Mouse (Mus musculus) embryonic facial prominence, embryonic 13.5 days (tissue): Measurements from ENCODE around the gene Atf7ip2. TPM values are rescaled to one million over a fixed set of nuclear protein-coding genes. Genes with fewer than 3 reads are reported as not detected.
"Not testable (repeated sequence)": the region's sequence is repeated elsewhere in the genome, so short reads cannot be mapped to it uniquely, and the experiment has no call there.

Experiments used
- ATAC-seq: fragments of 200-750 bp; cut with Nextera tagmentation; 2 replicates; pipeline ENCODE4 v1.8.0; 2017; ENCODE audit warnings: low read depth; ENCODE audit not compliant: insufficient number of reproducible peaks, insufficient read depth, low FRiP score, low TSS enrichment
- H3K27ac ChIP-seq: fragments of 300-500 bp; sonication (generic); 2 replicates; pipeline ENCODE4 v1.5.1; 2015; ENCODE audit warnings: moderate library complexity, mild to moderate bottlenecking, inconsistent platforms
- H3K27me3 ChIP-seq: fragments of 300-500 bp; sonication (generic); 2 replicates; pipeline ENCODE4 v1.6.1; 2015; ENCODE audit warnings: mild to moderate bottlenecking, inconsistent platforms
- H3K36me3 ChIP-seq: fragments of 300-500 bp; sonication (generic); 2 replicates; pipeline ENCODE4 v1.6.1; 2015; ENCODE audit warnings: mild to moderate bottlenecking, inconsistent platforms
- H3K4me1 ChIP-seq: fragments of 300-500 bp; sonication (generic); 2 replicates; pipeline ENCODE4 v1.6.1; 2015; ENCODE audit warnings: inconsistent platforms
- H3K4me2 ChIP-seq: fragments of 300-500 bp; sonication (generic); 2 replicates; pipeline ENCODE4 v1.6.1; 2015; ENCODE audit warnings: moderate library complexity, mild to moderate bottlenecking, inconsistent platforms
- H3K4me3 ChIP-seq: fragments of 300-500 bp; sonication (generic); 2 replicates; pipeline ENCODE4 v1.5.1; 2015; ENCODE audit warnings: mild to moderate bottlenecking, inconsistent platforms
- H3K9ac ChIP-seq: fragments of 300-500 bp; sonication (generic); 2 replicates; pipeline ENCODE4 v1.6.1; 2015; ENCODE audit warnings: mild to moderate bottlenecking, inconsistent platforms
- H3K9me3 ChIP-seq: fragments of 300-500 bp; sonication (generic); 2 replicates; pipeline ENCODE4 v1.6.1; 2016; ENCODE audit warnings: inconsistent platforms
- WGBS: fragments of 180-500 bp; shearing (Covaris S2); methylation state at CpG from one replicate; pipeline ENCODE4 v1.1.7; 2015; ENCODE audit warnings: mixed read lengths; 5-methylcytosine and 5-hydroxymethylcytosine counted together
- polyA plus RNA-seq: library from polyadenylated mRNA; unstranded; fragments of >200 nt; fragmentation: Nextera tagmentation; extraction: Ambion mirVana; gene quantifications from 2 replicates; pipeline ENCODE4 v1.2.1, GENCODE M21; 2015

Gene Atf7ip2
- polyA plus RNA-seq, 1 experiment from 2014 or later = 1.6 TPM

DNA sequence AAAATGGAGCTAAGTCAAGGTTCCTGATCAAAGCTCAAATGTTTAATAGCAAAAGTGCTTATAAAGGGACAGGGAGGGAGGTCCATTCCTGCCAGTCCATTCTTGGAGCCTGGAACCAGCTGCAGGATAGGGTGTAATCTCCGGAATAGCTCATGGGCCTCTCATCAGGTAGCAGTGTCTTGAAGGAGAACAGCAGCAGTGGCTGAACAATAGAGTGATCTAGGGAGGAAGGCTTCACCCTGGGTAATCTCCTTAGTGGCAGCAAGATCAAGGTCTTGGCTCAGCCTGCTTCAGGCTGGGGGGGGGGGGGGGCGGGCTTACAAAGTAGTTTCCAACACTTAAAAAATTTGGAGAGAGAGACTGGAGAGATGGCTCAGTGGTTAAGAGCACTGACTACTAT lies 34.8 kb downstream of the Atf7ip2 start:
- H3K27ac ChIP-seq = no peak overlapping the region
- no peaks in the 10 kb centered on the region for H3K36me3 ChIP-seq
- no peak for ATAC-seq
- no peaks in the 10 kb centered on the region for H3K27me3 ChIP-seq
- no peaks in the 10 kb centered on the region for H3K4me1 ChIP-seq
- no peak overlapping the region for H3K4me2 ChIP-seq
- 29% methylated on average over 2 of the region's 2 CpGs for WGBS
- H3K9me3 ChIP-seq = no peaks in the 10 kb centered on the region; the same call in 1 of the 2 replicates
- H3K4me3 ChIP-seq = no peak overlapping the region
- H3K9ac ChIP-seq = no peak overlapping the region

DNA sequence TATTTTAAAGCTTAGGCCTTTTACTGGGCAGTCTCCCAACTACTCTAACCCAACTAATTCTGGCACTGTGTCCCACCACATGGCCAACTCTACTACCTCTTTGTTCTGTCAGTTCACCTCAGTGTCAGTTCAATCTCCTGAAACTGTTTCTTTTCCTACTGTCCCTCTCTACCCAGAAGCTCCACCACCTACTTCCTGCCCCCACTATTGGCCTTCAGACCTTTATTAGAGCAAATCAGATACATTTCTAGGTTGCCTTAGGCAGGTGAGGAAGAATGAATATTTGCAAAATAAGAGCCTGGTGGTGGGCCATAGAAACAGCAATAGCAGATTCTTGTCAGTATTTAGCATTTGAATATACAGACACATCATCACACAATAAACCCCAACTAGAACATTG lies 44.1 kb downstream of the Atf7ip2 start:
- H3K9ac ChIP-seq = no peak overlapping the region
- no peaks in the 10 kb centered on the region for H3K36me3 ChIP-seq
- H3K27ac ChIP-seq = no peak overlapping the region
- ATAC-seq = no peak
- H3K9me3 ChIP-seq = no peaks in the 10 kb centered on the region
- H3K4me3 ChIP-seq = no peak overlapping the region
- H3K27me3 ChIP-seq = no peaks in the 10 kb centered on the region
- H3K4me2 ChIP-seq = no peak overlapping the region
- H3K4me1 ChIP-seq = no peaks in the 10 kb centered on the region

DNA sequence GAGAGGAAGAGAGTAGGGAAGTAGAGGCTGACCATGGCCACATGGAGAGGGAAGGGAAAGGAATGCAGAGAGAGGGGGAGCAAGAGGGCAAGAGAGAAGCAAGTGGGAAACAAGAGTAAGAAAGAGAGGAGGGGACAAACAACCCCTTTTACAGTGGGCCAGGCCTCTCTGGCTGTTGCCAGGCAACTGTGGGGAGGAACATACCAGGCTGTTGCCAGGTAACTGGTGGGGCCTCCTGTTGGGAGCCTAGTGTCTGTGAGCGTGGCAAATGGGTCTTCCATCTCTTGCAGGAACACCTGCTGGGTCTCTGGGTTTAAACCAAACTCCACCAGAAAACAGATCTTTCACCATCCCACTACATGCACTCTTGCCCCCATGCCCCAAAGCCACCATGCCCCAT lies 61.5 kb downstream of the Atf7ip2 start:
- no peak overlapping the region for H3K9ac ChIP-seq
- no peak for ATAC-seq

DNA sequence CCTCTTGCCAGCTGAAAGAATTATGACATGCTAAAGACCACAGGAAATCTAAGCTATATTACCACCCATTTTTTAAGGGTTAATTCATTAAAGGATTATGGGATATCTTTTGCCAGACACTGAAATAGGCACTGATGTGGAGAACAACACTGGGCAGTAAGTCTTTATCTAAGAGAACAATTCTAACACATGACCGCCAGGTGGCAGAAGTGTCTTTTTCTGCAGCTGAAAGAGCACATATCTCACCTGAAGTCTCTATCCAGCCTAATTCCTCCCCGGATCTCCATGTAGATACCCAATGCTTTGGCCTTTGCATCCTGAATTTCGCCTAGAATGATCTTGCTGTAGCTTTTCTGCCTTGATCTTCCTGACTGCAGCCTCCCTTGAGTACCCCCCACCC lies 79.7 kb downstream of the Atf7ip2 start:
- Histone ChIP-seq H3K9ac (no peak overlapping the region), H3K4me3 (no peak overlapping the region), H3K4me2 (no peak overlapping the region), H3K27ac (no peak overlapping the region), H3K36me3 (no peaks in the 10 kb centered on the region), H3K27me3 (no peaks in the 10 kb centered on the region), H3K9me3 (peaks cover 6% of the 10 kb centered on the region; the same call in 1 of the 2 replicates), H3K4me1 (no peaks in the 10 kb centered on the region)
- WGBS = 28% methylated on average over 3 of the region's 3 CpGs
- no peak; the same call in 1 of the 2 replicates for ATAC-seq

More for the DNA sequence above, 61.5 kb downstream of the Atf7ip2 start:
- no peaks in the 10 kb centered on the region for H3K4me1 ChIP-seq
- no peaks in the 10 kb centered on the region for H3K27me3 ChIP-seq
- H3K36me3 ChIP-seq = no peaks in the 10 kb centered on the region
- H3K4me2 ChIP-seq = no peak overlapping the region
- H3K9me3 ChIP-seq = no peaks in the 10 kb centered on the region
- H3K4me3 ChIP-seq = no peak overlapping the region
- 55% methylated on average over 1 of the region's 1 CpGs for WGBS
- H3K27ac ChIP-seq = no peak overlapping the region

DNA sequence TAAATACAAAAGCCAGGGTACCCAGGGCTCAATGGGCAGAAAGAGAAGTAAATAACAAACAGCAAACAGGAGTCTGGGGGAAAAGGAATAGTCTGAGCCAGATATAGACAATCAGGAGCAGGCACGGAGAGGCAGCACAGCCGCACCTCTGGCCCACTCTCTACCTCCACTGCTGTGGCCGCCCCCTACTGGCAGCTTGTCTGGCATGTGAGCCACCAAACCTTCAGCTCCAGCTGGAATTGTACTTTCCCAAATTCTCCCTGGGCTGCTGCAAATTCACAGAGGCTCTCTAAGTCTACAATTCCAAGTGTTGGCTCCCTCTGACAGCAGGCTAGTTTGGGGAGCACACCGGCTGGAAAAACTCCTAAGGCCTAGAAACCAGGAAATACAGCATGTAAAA lies 82.0 kb downstream of the Atf7ip2 start:
- H3K4me1 ChIP-seq = no peaks in the 10 kb centered on the region
- 68% methylated on average over 4 of the region's 4 CpGs for WGBS
- H3K36me3 ChIP-seq = no peaks in the 10 kb centered on the region
- no peak overlapping the region for H3K4me2 ChIP-seq
- no peaks in the 10 kb centered on the region for H3K27me3 ChIP-seq
- no peak overlapping the region for H3K9ac ChIP-seq
- no peak overlapping the region for H3K4me3 ChIP-seq
- H3K27ac ChIP-seq = no peak overlapping the region
- H3K9me3 ChIP-seq = peaks cover 6% of the 10 kb centered on the region; the same call in 1 of the 2 replicates
- no peak for ATAC-seq

DNA sequence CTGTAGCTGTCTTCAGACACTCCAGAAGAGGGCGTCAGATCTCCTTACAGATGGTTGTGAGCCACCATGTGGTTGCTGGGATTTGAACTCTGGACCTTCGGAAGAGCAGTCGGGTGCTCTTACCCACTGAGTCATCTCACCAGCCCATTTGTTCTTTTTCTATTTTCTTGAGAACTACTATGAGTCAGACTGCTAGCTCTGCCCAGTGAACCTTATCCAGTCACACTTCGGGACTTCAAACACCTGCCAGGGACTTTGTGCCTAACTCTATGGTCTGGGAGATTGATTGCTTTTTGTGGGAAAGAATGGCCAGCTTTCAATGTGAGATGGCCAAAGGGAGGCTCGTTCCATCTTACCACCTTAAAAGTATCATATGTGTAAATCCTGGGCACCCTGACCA lies 84.3 kb downstream of the Atf7ip2 start:
- H3K9me3 ChIP-seq, H3K9ac ChIP-seq, H3K4me1 ChIP-seq, H3K27ac ChIP-seq, H3K4me2 ChIP-seq, ATAC-seq, H3K36me3 ChIP-seq, H3K27me3 ChIP-seq, H3K4me3 ChIP-seq: not testable (repeated sequence)
- 87% methylated on average over 5 of the region's 5 CpGs for WGBS

DNA sequence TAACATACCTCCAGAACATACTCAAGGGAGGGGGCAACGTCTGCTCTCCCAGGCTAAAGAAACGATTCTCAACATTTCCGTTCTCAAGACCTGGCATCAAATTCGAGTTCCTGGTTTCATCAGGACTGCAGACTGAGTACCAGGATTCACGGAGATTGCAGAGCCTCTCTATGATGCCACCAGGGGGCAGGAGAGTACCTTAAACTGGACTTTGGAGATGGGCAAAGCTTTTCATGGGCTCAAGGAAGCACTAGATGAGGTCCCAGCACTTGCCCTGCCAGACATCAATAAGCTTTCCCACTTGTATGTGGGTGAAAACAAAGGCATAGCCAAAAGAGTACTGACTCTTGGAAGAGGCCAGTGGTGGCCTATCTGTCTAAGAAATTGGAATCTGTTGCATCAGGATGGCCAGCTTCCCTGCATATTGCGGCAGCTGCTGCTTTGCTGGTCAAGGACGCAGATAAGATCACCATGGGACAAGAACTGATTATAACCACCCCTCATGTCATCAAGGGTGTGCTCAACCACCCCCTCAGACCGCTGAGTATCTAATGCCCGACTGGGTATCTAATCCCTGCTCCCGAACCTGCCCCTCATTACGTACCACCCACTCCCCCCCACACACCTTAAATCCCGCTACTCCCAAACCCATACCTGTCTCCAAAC lies 87.9 kb downstream of the Atf7ip2 start:
- H3K27me3 ChIP-seq = no peaks in the 10 kb centered on the region
- no peak overlapping the region for H3K9ac ChIP-seq
- H3K27ac ChIP-seq = no peak overlapping the region
- H3K4me1 ChIP-seq = no peaks in the 10 kb centered on the region
- H3K4me3 ChIP-seq = no peak overlapping the region
- 0 out of 2 replicates have a peak, but pooled peaks cover 4% of the 10 kb centered on the region for H3K36me3 ChIP-seq
- H3K4me2 ChIP-seq = no peak overlapping the region
- H3K9me3 ChIP-seq = no peaks in the 10 kb centered on the region
- WGBS = 51% methylated on average over 12 of the region's 12 CpGs
- ATAC-seq = no peak

DNA sequence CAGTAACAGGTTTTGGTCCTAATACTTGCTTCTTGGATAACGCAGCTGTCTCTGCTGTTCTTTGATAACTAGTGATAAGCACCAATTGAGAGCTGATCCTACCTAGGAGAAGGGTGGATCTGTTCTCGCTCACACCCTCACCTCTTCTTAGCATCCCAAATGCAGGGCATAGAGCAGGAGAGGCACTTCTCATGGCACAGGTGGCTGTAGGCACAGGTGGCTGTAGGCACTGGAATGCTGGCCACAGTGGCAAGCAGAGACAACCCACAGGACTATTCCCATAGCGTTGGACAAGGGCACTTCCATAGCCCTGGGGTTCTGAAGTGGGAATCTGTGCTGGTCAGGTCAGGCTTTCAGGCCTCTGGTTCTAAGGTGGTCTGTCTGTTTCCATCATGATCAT lies 89.4 kb downstream of the Atf7ip2 start:
- Histone ChIP-seq H3K4me2 (no peak overlapping the region), H3K27me3 (no peaks in the 10 kb centered on the region), H3K27ac (no peak overlapping the region), H3K9me3 (no peaks in the 10 kb centered on the region), H3K36me3 (0 out of 2 replicates have a peak, but pooled peaks cover 4% of the 10 kb centered on the region), H3K4me1 (peaks cover 4% of the 10 kb centered on the region), H3K9ac (no peak overlapping the region), H3K4me3 (no peak overlapping the region)
- 81% methylated on average over 3 of the region's 3 CpGs for WGBS
- ATAC-seq = no peak

DNA sequence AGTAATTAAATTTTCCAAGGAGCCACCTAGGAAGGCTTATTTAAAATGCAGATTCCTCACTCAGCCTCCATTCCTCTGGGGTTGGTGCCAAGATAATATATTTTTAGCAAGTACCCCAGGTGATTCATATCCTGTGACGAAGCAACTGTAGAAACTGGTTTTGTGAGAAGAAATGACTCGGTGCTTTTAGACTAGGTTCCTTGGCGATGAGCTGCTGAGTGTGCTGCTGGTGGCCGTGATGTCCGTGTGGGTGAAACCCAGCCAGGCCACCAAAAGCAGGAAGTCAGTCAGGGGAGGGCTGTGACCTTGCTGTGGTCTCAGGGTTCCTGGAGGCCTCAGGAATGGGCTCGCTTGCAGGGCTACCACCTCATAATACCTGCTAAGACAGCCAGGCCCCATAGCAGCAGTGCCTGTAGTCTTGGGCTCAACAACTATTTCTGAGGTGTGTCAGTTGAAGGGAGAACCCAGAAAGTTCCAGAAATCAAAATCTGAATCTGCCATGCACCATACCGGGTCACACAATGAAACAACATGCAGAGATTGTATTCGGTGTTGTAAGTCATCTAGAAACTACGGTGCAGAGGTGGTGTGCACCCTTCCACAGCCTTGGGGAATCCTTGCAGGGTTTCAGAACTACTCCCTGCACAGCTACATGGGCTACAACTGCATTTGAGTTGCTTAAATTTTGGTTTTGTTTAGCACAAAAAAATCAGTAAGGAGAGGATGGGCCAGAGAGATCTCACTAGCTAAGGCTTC lies 94.2 kb downstream of the Atf7ip2 start:
- 77% methylated on average over 9 of the region's 9 CpGs for WGBS
- H3K27ac ChIP-seq = no peak overlapping the region
- no peak overlapping the region for H3K4me2 ChIP-seq
- H3K27me3 ChIP-seq = no peaks in the 10 kb centered on the region
- H3K36me3 ChIP-seq = 0 out of 2 replicates have a peak, but pooled peaks cover 8% of the 10 kb centered on the region
- peaks cover 7% of the 10 kb centered on the region for H3K4me1 ChIP-seq
- no peak overlapping the region for H3K9ac ChIP-seq
- no peaks in the 10 kb centered on the region for H3K9me3 ChIP-seq
- no peak overlapping the region for H3K4me3 ChIP-seq
- no peak for ATAC-seq

DNA sequence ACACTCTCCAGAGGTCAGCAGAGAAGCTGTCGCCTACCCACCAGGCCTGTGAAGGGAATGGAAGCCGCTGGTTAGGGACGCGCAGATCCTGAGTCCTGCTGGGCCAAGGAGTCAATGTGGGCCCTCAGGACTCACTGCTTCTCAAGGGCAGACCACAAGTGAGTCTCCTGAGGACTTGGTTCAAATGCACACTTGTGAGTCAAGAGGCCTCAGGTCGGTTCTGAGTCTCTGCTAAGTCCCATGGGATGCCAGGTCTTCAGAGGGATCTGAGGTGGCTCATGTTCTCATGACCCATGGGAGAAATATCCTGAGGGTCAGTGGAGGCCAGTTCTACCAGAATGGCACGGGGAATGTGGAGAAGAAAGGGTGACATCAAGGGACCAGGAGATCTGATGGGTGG lies 95.6 kb downstream of the Atf7ip2 start:
- H3K9ac ChIP-seq = no peak overlapping the region
- no peak overlapping the region for H3K4me2 ChIP-seq
- ATAC-seq = no peak
- no peaks in the 10 kb centered on the region for H3K9me3 ChIP-seq
- H3K4me1 ChIP-seq = peaks cover 7% of the 10 kb centered on the region
- H3K27me3 ChIP-seq = no peaks in the 10 kb centered on the region
- 81% methylated on average over 6 of the region's 6 CpGs for WGBS
- no peak overlapping the region for H3K27ac ChIP-seq
- 0 out of 2 replicates have a peak, but pooled peaks cover 8% of the 10 kb centered on the region for H3K36me3 ChIP-seq
- H3K4me3 ChIP-seq = no peak overlapping the region

DNA sequence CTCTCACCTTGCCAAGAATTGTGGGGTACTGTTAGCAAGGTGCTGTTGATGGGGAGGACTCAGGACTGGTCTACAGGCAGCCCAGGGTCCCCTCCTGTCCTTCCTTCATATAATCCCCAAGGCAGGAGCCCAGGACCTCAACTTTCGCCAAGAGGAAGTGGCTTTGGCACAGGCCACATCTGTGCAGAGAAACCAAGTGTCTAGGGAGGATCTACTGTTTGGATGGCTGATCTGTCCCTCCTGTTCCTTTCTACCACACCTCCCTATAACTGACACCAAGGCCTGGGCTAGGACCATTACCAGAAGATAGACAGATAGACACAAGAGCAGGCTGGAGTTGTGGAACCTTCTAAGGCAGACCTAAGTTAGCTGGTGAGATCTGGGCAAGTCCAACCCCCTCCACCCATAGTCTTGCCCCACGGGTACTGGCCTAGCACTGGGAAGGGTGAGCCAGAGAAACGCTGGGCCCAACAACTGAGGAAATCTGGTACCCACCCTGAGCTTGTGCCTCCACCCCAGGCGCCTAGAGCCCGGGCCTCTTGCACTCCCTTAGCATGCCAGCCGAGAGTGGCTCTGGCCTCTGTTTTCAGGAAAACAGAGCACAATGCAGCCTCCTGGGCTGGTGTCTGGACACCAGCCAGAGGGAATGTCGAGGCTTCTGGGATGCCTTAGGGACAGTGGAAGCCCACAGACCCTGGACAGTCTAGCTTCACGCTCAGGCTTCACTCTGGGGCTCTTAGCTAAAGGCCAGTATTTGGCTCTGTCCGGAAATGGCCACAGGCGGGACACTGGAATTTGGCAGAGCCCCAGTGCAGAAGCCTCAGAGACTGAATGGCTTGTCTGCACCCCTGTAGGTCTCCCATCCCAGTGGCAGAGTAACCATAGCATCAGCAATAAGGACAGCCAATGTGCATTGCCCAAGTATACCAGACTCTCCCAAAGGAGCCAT lies 105.5 kb downstream of the Atf7ip2 start:
- WGBS = 85% methylated on average over 10 of the region's 10 CpGs
- no peak overlapping the region for H3K27ac ChIP-seq
- no peaks in the 10 kb centered on the region for H3K9me3 ChIP-seq
- no peak overlapping the region for H3K9ac ChIP-seq
- H3K36me3 ChIP-seq = no peaks in the 10 kb centered on the region
- H3K4me1 ChIP-seq = no peaks in the 10 kb centered on the region; the same call in 1 of the 2 replicates
- ATAC-seq = peak; percentile 44; the same call in 1 of the 2 replicates
- H3K4me2 ChIP-seq = no peak overlapping the region
- H3K27me3 ChIP-seq = no peaks in the 10 kb centered on the region
- H3K4me3 ChIP-seq = no peak overlapping the region
